Mouse (Mus musculus) lung, embryonic 15.5 days (tissue): ENCODE data around the gene Lsm12. TPM values are rescaled to one million over a fixed set of nuclear protein-coding genes. Genes with fewer than 3 reads are reported as not detected.
A peak's percentile ranks its signal among the peaks of the same experiment; 100 is the strongest.

Experiments used
- ATAC-seq: fragments of 200-750 bp; cut with Nextera tagmentation; 2 replicates; pipeline ENCODE4 v1.8.0; 2017; ENCODE audit warnings: moderate number of reproducible peaks, borderline replicate concordance; ENCODE audit not compliant: low FRiP score, low TSS enrichment; ENCODE audit errors: extremely low read depth
- H3K27ac ChIP-seq: fragments of 300-500 bp; sonication (generic); 2 replicates; pipeline ENCODE4 v1.5.1; 2015; ENCODE audit warnings: moderate library complexity, mild to moderate bottlenecking, inconsistent platforms
- H3K27me3 ChIP-seq: fragments of 300-500 bp; sonication (generic); 2 replicates; pipeline ENCODE4 v1.6.1; 2015; ENCODE audit warnings: inconsistent platforms
- H3K36me3 ChIP-seq: fragments of 300-500 bp; sonication (generic); 2 replicates; pipeline ENCODE4 v1.6.1; 2015; ENCODE audit warnings: inconsistent platforms
- H3K4me1 ChIP-seq: fragments of 300-500 bp; sonication (generic); 2 replicates; pipeline ENCODE4 v1.6.1; 2015; ENCODE audit warnings: inconsistent platforms
- H3K4me2 ChIP-seq: fragments of 300-500 bp; sonication (generic); 2 replicates; pipeline ENCODE4 v1.6.1; 2015; ENCODE audit warnings: inconsistent platforms, mild to moderate bottlenecking, moderate library complexity
- H3K4me3 ChIP-seq: fragments of 300-500 bp; sonication (generic); 2 replicates; pipeline ENCODE4 v1.5.1; 2015; ENCODE audit warnings: mild to moderate bottlenecking, inconsistent platforms
- H3K9ac ChIP-seq: fragments of 300-500 bp; sonication (generic); 2 replicates; pipeline ENCODE4 v1.6.1; 2015; ENCODE audit warnings: inconsistent platforms
- H3K9me3 ChIP-seq: fragments of 300-500 bp; sonication (generic); 2 replicates; pipeline ENCODE4 v1.6.1; 2016; ENCODE audit warnings: inconsistent platforms
- WGBS: fragments of 180-500 bp; shearing (Covaris S2); methylation state at CpG from one replicate; pipeline ENCODE4 v1.1.7; 2015; 5-methylcytosine and 5-hydroxymethylcytosine counted together
- polyA plus RNA-seq: library from polyadenylated mRNA; unstranded; fragments of >200 nt; fragmentation: Nextera tagmentation; extraction: Ambion mirVana; gene quantifications from 2 replicates; pipeline ENCODE4 v1.2.1, GENCODE M21; 2015

Lsm12 gene
- polyA plus RNA-seq, 1 experiment from 2014 or later = 112 TPM

- no peak overlapping the region; the same call in 1 of the 2 replicates for H3K4me2 ChIP-seq
- peaks cover 10% of the 10 kb centered on the region for H3K4me1 ChIP-seq
- WGBS = 65% methylated on average over 21 of the region's 21 CpGs
- H3K27ac ChIP-seq = 0 out of 2 replicates have a peak overlapping the region, but pooled peaks have one; percentile 18
- H3K9me3 ChIP-seq = no peaks in the 10 kb centered on the region
- ATAC-seq = peak; percentile 33; the same call in 1 of the 2 replicates
- H3K27me3 ChIP-seq = no peaks in the 10 kb centered on the region
- peaks cover 79% of the 10 kb centered on the region for H3K36me3 ChIP-seq
- H3K4me3 ChIP-seq = no peak overlapping the region
- H3K9ac ChIP-seq = no peak overlapping the region
These were observed 11.1 kb upstream of the Lsm12 start for GRCm38 (mm10) chr11:102196018-102196797.

GRCm38 (mm10) chr11:102193657-102194440 is 8.8 kb upstream of the Lsm12 start:
- Histone ChIP-seq H3K36me3 (peaks cover 56% of the 10 kb centered on the region), H3K4me3 (no peak overlapping the region), H3K4me1 (peaks cover 28% of the 10 kb centered on the region), H3K9me3 (no peaks in the 10 kb centered on the region), H3K4me2 (no peak overlapping the region), H3K9ac (no peak overlapping the region), H3K27ac (no peak overlapping the region), H3K27me3 (no peaks in the 10 kb centered on the region)
- WGBS = 82% methylated on average over 9 of the region's 9 CpGs
- ATAC-seq = no peak

GRCm38 (mm10) chr11:102190848-102191247 is 5.8 kb upstream of the Lsm12 start:
- 34% methylated on average over 4 of the region's 4 CpGs for WGBS
- no peaks in the 10 kb centered on the region for H3K27me3 ChIP-seq
- no peak for ATAC-seq
- no peak overlapping the region for H3K27ac ChIP-seq
- H3K4me1 ChIP-seq = peaks cover 31% of the 10 kb centered on the region
- peak overlapping the region; percentile 75; the same call in 1 of the 2 replicates for H3K4me3 ChIP-seq
- peaks cover 26% of the 10 kb centered on the region for H3K36me3 ChIP-seq
- no peaks in the 10 kb centered on the region for H3K9me3 ChIP-seq
- peak overlapping the region; percentile 86 for H3K4me2 ChIP-seq
- H3K9ac ChIP-seq = peak overlapping the region; percentile 71

DNA sequence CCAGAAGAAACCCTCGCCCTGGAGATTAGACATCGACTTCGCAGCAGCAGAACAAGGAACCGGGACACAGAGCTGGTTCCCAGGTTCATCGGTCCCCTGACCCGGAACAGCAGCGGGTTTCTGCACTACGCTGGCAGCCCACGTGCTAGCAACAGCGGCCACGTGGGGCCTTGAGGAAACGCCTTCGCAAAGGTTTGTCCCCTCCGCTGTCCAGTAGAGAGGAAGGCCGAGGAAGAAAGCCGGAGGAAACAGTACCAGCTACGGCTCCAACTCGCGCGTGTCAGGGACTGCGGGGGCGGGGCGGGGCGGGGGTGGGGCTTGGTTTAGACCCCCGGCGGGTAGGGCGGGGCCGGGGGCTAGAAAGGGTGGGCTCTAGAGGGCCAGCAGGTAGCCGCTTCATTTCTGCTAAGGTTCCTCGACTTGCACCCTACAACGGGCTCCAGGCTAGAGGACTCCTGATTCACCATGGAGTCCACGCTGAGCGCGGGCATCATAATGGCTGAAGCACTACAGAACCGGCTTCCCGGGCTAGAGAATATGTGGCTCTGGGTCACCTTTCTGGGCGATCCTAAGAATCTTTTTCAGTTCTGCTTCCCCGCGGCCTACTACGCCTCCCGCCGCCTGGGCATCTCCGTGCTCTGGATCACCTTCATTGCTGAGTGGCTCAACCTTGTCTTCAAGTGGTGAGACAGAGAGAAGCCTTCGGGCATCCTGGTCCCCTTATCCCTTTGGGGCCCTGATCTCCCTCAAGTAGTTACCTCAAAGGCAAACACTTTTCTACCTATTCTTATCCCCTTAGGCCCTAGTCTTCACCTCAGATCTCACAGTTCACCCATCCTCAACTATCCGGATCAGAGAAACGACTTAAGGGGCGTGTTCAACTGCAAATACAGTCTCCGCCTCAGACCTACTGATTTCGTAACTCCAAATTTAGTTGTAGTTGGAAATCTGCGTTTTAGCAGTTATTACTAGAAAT is 4.7 kb upstream of the Lsm12 start, which contains the start of gene G6pc3:
Gene G6pc3 (plus strand): TSS at position 160 of the 976 bp plus-strand sequence.
- Histone ChIP-seq H3K36me3 (peaks cover 17% of the 10 kb centered on the region; the same call in 1 of the 2 replicates), H3K27me3 (no peaks in the 10 kb centered on the region), H3K4me1 (peaks cover 30% of the 10 kb centered on the region), H3K27ac (peak within 1 kb of the TSS; percentile 70), H3K9me3 (no peaks in the 10 kb centered on the region), H3K4me2 (peak within 1 kb of the TSS; percentile 86), H3K9ac (peak within 1 kb of the TSS; percentile 71), H3K4me3 (peak within 1 kb of the TSS; percentile 75)
- ATAC-seq = peak; percentile 78
- under 1% methylated on average over 45 of the region's 50 CpGs for WGBS

GRCm38 (mm10) chr11:102188980-102189379 is 3.9 kb upstream of the Lsm12 start:
- Histone ChIP-seq H3K27ac (no peak overlapping the region), H3K4me3 (peak overlapping the region; percentile 75), H3K4me1 (peaks cover 34% of the 10 kb centered on the region), H3K9ac (peak overlapping the region; percentile 71; the same call in 1 of the 2 replicates), H3K36me3 (peaks cover 9% of the 10 kb centered on the region; the same call in 1 of the 2 replicates), H3K27me3 (no peaks in the 10 kb centered on the region), H3K9me3 (no peaks in the 10 kb centered on the region), H3K4me2 (peak overlapping the region; percentile 86)
- WGBS = 47% methylated on average over 6 of the region's 6 CpGs
- ATAC-seq = no peak

- Histone ChIP-seq H3K36me3 (peaks cover 15% of the 10 kb centered on the region), H3K27me3 (no peaks in the 10 kb centered on the region), H3K9me3 (no peaks in the 10 kb centered on the region), H3K4me3 (no peak overlapping the region), H3K27ac (no peak overlapping the region), H3K4me2 (peak overlapping the region; percentile 77; the same call in 1 of the 2 replicates), H3K4me1 (peaks cover 42% of the 10 kb centered on the region), H3K9ac (no peak overlapping the region)
- 68% methylated on average over 1 of the region's 1 CpGs for WGBS
- no peak for ATAC-seq
These were observed 1.1 kb upstream of the Lsm12 start for GRCm38 (mm10) chr11:102186235-102186634.

DNA sequence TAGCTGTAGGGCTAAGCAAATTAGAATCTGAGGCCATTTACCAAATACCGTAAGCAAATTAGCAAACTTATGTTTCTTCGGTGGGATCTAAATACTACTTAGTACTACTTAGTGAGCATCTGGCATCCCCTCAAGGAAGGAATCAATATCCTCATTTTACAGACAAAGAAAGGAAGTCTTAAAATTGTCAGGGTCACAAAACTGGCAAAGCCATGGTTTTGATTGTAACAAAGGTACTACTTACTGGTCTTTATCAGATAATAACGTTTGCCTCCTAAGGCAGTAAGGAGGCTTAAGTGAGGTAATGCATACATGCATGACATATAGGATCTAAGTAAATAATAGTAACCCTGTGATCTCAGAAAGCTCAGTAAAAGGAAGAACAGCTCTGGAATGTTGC is 581 bp upstream of the Lsm12 start:
- Histone ChIP-seq H3K9ac (peak overlapping the region; percentile 95), H3K9me3 (no peaks in the 10 kb centered on the region), H3K4me2 (peak overlapping the region; percentile 77), H3K27ac (peak overlapping the region; percentile 92), H3K4me3 (peak overlapping the region; percentile 92), H3K36me3 (peaks cover 20% of the 10 kb centered on the region), H3K4me1 (peaks cover 36% of the 10 kb centered on the region), H3K27me3 (no peaks in the 10 kb centered on the region)
- 42% methylated on average over 3 of the region's 3 CpGs for WGBS
- ATAC-seq = no peak

- WGBS = 2% methylated on average over 7 of the region's 7 CpGs
- ATAC-seq = no peak
- no peaks in the 10 kb centered on the region for H3K9me3 ChIP-seq
- H3K9ac ChIP-seq = peak overlapping the region; percentile 95
- no peaks in the 10 kb centered on the region for H3K27me3 ChIP-seq
- H3K27ac ChIP-seq = peak overlapping the region; percentile 92
- peaks cover 34% of the 10 kb centered on the region for H3K36me3 ChIP-seq
- peak overlapping the region; percentile 77 for H3K4me2 ChIP-seq
- peak overlapping the region; percentile 92 for H3K4me3 ChIP-seq
- peaks cover 27% of the 10 kb centered on the region for H3K4me1 ChIP-seq
These were observed 847 bp downstream of the Lsm12 start for GRCm38 (mm10) chr11:102184253-102184645.

DNA sequence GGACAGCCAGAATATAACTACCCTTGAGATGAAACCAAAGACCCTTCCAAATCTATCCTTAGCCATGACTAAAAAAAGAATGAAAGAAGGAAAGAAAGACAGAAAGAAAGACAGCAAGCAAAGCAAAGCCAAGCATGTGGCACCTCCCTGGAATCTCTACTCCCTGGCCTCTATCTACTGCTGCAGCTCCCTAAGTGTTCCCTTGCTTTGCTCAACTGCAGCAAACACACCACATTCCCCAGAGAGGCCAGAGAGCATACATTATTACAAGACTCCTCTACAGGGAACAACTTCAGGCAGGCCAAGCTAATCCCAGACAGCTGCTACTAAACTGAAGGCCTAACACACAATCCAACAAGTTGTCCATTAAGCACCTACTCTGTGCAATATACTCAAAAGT is 5.3 kb downstream of the Lsm12 start:
- Histone ChIP-seq H3K27ac (no peak overlapping the region), H3K27me3 (no peaks in the 10 kb centered on the region), H3K9ac (no peak overlapping the region), H3K4me1 (peaks cover 13% of the 10 kb centered on the region), H3K4me3 (no peak overlapping the region), H3K36me3 (peaks cover 65% of the 10 kb centered on the region), H3K4me2 (no peak overlapping the region), H3K9me3 (no peaks in the 10 kb centered on the region)
- no peak for ATAC-seq

- Histone ChIP-seq H3K36me3 (peaks cover 67% of the 10 kb centered on the region), H3K4me1 (no peaks in the 10 kb centered on the region), H3K4me3 (no peak overlapping the region), H3K4me2 (no peak overlapping the region), H3K9ac (no peak overlapping the region), H3K27ac (no peak overlapping the region), H3K27me3 (no peaks in the 10 kb centered on the region), H3K9me3 (no peaks in the 10 kb centered on the region)
- WGBS = 81% methylated on average over 5 of the region's 5 CpGs
- no peak for ATAC-seq
These were observed 16.4 kb downstream of the Lsm12 start for GRCm38 (mm10) chr11:102168689-102169088.

DNA sequence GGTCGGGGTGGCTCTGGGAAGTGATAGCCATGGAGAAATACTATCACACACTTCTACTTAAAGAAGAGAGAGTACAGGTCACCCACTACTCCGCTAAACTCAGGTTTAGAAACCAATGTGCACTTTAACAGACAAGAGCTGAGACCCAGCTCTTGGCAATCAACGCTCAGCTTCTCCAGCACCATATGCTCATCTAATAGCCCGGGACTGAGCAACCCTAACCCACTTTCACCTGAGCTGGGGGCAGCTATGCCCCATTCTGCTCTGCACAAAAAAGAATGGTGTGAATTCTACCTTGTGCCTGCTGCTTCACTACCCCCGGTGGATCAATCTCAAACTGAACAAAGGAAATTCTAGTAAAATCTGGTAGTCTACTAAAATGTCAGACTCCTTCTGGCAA is 17.6 kb downstream of the Lsm12 start:
- no peaks in the 10 kb centered on the region for H3K27me3 ChIP-seq
- H3K36me3 ChIP-seq = peaks cover 73% of the 10 kb centered on the region
- no peaks in the 10 kb centered on the region for H3K9me3 ChIP-seq
- 87% methylated on average over 5 of the region's 5 CpGs for WGBS
- H3K4me1 ChIP-seq = no peaks in the 10 kb centered on the region
- no peak overlapping the region for H3K9ac ChIP-seq
- H3K4me2 ChIP-seq = no peak overlapping the region
- H3K27ac ChIP-seq = no peak overlapping the region
- ATAC-seq = no peak
- H3K4me3 ChIP-seq = no peak overlapping the region
